Mouse (Mus musculus) left cerebral cortex, postnatal 14 days (tissue): ENCODE measurements around the gene Eya2. TPM values are rescaled to one million over a fixed set of nuclear protein-coding genes. Genes with fewer than 3 reads are reported as not detected.

Source experiments
- DNase-seq, 2 experiments: peaks; one replicate each; pipeline ENCODE4 v3.0.0; 2021 to 2022; ENCODE audit warnings: low spot score in 2 of 2, mixed read lengths in 1 of 2
- intact Hi-C: fragments of 180-260 bp; cut with DNase I; formaldehyde crosslinking; loops from one replicate; pipeline ENCODE4 v1.15.1; 2025
- total RNA-seq, 2 experiments: library from RNA; stranded (reverse); gene quantifications; 2 replicates each; pipeline ENCODE4 v1.2.3; 2021

Gene Eya2
- total RNA-seq, 2 experiments from 2014 or later, result 4.8 to 5.1 TPM

DNA sequence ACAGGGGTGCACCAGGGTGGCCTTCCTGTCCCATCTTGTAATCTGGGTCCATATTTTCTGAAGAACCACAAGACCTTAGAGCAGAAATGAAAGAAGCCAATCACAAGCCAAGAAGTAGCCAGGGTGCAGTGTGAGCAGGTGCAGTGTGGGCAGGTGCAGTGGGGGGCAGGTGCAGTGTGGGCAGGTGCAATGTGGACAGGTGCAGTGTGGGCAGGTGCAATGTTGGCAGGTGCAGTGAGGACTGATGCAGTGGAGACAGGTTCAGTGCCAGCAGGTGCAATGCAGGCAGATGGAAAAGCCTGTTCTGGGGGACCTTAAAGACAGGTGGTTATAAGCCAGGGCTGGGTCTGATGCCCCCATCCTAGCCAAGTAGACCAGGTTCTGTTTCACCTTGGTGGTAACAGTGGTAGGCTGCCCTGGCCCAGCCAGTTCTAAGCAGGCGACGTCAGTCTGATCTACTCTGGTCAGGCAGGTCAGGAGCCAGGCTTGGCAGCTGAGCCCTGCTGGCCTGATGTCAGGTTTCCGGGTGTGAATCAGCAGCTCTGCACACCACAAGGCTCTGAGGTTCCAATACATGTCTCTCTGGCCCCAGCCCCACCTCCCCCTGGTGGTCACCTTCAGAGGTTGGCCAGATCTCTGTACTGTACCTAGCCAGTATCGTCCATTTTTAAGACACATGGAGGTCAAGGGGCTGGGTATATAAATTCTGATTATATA is 98.3 kb downstream of the Eya2 start:
- no peak for DNase-seq
- intact Hi-C loops, result no loop called here

DNA sequence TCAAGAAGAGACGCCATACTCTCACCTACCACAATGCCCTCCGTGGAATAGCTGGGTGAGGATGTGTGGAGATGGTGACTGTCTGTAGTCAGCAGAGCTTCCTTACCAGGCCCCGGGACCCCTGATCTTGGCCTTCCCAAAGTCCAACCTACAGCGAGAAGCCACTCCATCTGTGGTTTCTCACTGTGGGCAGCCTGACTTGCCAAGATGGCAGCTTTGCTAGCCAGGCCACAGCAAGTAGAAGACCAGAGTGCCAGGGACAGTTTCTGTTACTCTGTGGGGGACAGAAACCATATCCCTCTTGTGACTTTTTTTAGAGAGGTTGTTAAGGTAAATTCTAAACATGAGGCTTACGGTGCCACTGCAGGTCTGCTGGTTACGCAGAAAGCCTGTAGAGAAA is 99.9 kb downstream of the Eya2 start:
- intact Hi-C loops, result no loop called here
- DNase-seq, result no peak

DNA sequence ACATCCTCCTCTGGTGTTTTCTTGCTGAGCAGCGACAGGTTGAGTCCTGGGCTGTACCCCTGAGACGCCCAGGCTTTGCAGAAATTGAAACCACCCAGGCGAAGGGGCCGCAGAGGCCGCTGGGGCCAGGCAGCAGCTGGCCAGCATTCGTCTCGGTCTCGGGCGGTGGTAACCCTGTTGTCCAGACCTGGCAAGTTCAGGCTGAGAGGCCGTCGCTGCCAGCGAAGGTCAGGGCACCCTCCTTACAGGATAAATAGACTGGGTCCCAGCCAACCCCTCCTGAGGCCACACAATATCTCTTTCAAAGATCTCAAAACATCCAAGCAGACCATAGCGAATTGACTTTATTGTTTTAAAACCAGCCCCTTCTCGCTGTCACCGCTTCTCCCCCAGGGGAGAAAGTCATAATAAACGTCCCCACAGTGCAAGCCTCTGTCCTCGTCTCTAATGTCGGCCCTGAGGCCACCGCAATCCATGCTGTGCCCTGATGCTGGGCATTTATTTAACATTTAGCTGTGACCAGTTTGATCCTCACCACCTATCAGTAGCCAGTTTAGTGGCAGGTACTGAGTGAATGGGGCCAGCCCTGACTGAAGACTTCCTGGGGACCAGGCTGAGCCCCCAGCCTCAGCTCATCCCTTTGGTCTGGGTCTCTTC is 105.5 kb downstream of the Eya2 start:
- intact Hi-C loops, result no loop called here
- no peak for DNase-seq

DNA sequence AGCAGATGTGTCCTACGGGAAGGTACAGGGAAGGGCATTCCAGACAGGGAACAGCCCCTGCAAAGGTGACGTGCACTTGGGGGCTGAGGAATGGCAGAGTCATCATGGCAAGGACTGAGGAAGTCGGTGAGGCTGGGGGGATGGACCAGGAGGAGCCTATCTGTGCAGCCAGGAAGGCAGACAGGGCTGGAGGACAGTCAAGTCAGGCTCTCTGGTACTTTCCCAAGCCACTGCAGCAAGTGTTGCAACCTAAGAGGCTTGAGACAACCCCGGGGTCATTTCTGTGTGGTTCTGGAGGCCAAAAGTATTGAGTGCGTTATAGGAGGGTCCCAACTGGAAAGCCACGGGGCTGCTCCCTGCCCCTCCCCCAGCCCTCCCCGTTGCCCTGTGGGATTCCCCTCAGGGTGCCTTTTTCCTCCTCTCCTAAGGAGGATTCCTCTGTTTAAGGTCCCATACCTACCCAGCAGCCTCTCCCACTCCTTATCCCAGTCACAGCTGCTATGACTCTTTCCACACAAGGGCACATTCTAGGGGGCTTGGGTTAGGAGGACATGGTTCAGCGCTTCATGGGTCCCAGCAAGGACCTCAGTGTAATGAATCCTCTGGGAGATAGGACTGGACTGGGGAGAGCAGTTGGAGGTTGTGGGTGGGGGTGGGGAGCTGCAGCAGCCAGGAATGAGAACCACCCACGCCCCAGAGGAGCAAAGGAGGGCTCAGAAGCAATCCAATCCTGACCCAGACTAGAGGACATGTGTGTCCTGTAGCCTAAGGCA is 108.4 kb downstream of the Eya2 start:
- intact Hi-C loops, result no loop called here

DNA sequence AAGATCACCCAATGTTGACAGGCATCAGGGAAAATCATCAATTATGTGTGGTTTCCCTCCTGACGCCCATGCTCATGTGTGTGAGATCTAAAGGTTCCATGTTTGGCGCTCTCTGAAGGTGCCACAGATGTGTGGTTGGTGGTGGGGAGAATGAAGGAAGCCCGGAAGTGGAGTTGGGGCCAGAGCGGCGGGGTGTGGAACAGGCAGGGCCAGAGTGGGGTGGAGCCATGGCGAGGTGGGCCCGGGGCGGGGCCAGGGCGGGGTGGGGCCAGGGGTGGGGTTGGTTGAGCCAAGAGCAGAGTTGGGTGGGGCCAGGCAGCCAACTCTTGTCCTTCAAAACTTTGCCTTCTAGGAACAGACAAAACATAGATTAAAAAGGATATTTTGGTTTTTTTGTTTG is 113.4 kb downstream of the Eya2 start:
- intact Hi-C loops, result no loop called here
- DNase-seq, result no peak

More for the DNA sequence above, 108.4 kb downstream of the Eya2 start:
- DNase-seq, result no peak

DNA sequence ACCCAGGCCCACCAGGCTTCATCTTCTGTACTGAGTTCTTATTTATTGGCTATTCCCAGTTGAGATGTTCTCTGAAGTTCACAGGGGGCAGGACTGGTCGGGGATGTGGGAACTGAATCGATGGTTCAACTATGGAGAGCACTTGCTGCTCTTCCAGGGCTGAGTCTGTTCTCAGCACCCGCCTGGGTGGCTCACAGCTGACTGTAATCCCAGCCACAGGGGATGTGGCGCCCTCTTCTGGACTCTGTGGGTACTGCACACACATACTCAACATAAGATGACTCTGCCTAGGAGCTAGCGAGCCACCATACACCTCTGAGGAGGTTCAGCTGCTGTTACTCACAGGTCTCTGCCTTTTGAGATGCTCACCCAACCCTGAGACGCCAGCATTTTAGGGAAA is 121.9 kb downstream of the Eya2 start:
- intact Hi-C loops, result no loop called here
- peak; percentile 17 to 33 for DNase-seq

DNA sequence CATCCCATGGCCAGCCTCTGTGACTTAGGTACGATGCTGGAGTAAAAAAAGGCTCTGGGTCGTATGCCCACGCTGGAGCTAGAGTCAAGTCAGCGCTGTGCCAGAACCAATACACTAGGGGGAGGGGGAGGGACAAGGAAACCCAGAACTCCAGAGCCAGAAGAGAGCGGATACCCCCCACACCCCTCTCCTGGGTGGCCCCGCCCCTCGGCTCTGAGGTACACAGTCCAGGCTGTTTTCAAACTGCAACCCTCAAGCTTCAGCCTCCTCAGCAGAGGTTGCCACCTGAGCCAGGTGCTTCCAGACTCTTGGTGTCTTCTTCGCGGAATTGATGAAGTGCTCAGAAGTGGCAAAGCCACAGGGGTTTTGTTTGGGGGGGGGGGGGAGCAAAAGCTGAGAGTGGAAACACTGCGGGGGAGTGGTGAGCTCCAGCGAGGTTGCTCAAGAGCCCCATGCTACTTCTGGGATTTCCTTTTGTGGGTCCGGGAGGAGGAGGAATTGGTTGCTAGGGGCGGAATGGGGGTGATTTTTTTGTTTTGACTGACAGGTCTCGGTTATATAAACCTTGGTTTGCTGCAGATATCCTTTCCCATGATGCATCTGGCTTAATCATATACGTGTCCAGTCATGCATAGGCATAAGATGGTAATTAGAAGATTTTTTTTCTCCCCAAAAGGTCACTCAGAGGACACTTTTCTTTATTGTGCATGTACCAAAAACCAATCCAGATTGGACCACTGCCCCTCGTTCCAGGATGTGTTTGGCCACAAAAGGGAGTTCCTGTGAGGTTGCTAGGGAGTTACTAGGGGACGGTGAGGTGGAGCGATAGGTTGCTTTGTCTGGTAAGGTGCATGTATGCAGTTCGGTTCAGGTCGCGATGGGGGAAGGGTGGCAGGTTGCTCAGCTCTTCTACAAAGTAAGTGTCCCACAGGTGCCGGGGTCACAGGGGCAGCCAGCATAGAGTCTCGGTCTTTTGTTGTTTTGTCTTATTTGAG is 122.6 kb downstream of the Eya2 start:
- intact Hi-C loops, result no loop called here
- DNase-seq, result peak; percentile 17 to 50

DNA sequence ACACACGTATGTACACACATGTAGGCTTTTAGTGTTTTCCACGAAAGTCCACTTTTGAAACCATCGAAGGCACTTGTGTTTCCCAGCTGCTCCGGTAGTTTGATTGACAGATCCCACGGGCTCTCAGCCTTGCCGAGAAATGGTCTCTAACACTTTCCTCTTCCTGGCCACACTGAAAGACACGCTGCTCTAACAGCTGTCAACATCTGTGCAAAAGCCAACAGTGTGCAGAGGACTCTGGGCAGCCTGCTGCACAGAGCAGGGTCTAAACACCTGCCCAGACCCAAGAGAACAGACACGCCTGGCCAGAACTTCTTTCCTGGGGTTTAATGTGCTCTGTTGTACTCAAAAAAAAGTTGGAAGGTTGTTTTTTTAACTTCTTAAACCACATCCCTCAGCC is 124.5 kb downstream of the Eya2 start:
- intact Hi-C loops, result no loop called here
- no peak for DNase-seq

DNA sequence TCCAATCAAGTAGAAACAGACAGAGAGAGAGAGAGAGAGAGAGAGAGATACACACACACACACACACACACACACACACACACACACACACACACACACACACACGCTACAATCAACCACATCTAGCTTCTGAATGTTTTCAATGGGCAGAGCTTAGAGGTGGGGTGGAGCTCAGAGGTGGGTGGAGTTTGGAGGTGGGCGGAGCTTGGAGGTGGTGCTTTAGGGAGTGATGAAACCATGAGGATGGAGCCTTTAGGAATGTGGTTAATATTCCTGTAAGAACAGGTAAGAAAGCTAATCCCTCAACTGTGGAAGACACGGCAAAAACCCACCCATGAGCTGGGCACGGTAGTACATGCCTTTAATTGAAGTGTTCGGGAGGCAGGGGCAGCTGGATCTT is 127.1 kb downstream of the Eya2 start:
- DNase-seq, result no peak
- intact Hi-C loops, result no loop called here

DNA sequence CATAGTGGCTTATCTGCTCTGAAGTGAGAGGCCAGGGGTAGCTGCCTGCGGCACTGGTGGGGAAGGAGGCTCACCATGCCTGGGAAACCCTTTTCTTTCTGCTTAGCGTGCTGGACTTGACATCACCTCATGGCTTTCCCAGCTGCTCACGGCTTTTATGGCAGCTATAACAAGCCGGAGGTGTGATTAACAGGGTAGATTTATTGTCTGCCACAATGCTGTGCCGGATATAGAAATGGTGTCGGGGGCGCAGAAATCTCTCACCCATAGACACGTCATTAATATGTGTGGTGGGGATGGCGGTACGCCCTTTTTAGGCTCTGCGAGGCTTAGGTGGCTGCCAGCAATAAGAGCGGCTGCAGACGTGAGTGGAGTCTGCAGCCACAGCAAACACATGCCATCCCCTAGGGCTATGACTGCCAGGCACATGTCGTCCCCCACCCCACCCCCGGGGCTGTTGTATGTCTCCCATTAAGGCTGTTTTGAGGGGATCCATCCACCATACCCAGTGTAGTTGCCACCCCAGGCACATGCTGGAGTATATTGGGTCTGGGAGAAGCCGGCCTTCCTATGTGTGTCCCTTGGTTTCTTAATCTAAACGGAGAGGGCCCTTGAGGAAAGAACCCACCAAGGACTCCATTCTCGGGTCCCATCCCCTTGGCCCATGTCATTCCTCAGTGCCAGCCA is 137.9 kb downstream of the Eya2 start:
- intact Hi-C loops, result no loop called here
- peak in 1 of 2 experiments; percentile 12 for DNase-seq

DNA sequence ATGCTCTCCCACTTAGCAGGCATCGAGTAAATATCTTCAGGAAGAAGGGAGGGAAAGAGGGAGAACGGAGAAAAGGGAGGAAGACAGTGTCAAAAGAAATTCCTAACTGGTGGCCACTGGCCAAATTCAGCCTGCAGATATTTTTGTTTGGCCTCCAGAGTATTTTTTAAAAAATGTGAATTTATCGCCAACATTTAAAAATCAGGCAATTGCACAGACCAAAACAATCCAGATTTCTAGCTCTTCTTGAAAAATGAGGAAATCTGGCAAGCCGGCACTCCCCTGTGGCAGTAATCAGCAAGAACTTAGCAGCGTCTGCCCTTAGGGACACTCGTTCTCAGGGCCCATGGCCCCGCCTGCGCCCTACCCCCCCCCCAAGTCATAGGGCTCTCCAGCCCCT is 138.9 kb downstream of the Eya2 start:
- DNase-seq, result no peak
- intact Hi-C loops, result no loop called here

DNA sequence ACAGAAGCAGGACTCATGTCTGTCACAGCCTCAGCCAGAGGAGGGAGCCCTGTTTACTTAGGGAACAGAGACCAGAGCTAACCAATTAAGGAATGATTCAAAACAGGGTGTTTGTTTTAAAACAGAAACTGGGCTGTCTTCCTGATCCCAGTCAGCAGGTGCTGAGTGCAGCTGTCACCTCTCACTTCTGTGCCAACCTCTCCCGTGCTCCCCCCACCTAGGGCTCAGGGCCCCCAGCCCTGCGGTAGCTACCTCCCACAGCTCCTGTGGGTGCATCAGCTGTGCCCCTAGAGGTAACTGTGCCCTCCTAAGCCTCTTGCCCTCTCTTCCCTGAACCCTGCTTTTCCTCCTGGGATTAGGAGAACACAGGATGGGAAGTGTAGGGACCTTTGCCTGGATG is 141.5 kb downstream of the Eya2 start:
- DNase-seq, result no peak
- intact Hi-C loops, result no loop called here

DNA sequence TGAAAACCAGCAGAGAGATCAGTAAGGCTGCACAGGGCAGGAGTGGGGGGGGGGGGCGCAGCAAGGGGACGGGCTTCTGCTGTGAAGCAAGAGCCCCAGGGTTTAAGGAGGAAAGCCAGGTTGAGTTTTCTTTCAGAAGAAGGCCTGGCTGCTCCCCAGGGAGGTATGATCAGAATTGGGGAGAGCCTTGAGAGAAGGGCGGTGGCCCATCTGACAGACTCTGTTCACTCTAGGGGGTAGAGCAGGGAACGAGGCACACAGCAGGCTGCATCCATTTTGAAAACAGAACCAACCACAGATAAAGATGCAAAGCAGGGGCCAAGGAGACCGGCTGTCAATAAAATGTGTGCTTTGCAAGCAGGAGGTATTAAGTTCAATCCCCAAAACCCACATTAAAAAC is 145.5 kb downstream of the Eya2 start:
- intact Hi-C loops, result no loop called here
- no peak for DNase-seq

DNA sequence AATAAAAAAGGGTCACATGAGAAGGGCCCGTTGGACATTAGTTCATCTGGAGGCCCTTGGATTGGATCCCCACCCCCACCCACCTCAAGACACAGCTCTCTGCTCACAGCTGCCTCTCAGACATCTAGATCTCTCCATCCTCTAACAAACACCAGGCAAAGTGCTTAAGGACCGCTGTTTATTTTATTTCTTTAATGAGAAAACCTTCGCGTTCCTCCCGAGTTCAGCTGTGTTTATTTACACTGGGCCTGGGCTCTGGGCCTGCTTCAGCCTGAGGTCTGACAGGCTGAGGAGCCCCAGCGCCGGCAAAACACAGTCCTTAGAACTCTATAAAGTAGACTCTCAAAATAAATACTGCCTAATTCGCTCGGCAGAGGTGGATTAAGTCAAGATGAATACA is 146.2 kb downstream of the Eya2 start:
- intact Hi-C loops, result no loop called here
- DNase-seq, result no peak

DNA sequence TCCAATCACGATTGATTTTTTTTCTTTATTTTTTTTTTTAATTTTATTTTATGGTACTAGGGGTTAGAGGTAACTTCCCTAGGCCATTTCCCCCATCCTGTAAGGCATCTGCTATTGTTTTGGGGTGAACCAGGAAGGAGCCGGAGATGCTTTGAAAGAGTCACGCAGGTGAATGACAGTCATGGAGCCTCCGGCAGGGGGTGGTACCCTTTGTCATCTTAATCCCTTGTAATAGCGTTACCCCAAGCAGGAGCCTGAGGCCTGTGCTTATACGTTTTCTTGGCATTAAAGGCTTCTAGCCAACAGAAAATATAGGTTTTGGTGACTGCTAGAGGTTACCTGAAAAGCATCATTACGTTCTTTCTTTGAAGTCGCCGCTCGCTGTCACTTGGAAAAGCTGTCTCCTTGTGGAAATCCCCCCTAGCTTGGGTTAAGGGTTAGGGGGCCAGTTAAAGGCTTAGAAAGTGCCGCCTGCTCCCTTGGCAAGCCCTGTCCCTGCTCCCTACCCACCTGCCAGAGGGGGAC is 146.8 kb downstream of the Eya2 start:
- intact Hi-C loops, result no loop called here
- DNase-seq, result no peak

DNA sequence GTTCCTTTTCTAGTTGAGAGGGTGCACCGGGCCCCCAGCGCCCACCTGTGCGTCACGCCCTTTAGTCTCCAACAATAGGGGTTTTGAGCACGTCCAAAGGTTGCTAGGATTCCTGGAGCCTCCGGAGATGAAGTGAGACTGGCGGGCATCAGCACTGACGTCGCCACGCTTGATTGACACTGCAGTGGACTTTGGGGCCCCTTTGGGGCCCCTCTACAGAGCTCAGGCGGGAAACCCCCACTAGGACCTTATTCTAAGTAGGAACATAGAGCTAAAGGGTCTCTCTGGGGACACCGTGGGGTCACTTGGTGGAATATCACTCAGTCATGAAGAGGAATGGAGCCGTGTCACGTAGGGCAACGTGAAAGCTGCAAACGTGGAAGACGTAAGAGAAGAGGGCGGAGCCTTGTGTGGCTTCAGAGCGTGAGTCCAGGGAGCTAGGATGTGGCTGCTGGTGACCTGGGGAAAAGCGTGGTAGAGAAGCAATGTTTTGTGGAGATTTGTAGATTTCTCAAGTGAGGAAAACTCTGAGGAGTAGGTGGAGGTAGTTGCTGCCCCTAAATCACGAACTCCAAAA is 147.5 kb downstream of the Eya2 start:
- intact Hi-C loops, result no loop called here
- no peak for DNase-seq

DNA sequence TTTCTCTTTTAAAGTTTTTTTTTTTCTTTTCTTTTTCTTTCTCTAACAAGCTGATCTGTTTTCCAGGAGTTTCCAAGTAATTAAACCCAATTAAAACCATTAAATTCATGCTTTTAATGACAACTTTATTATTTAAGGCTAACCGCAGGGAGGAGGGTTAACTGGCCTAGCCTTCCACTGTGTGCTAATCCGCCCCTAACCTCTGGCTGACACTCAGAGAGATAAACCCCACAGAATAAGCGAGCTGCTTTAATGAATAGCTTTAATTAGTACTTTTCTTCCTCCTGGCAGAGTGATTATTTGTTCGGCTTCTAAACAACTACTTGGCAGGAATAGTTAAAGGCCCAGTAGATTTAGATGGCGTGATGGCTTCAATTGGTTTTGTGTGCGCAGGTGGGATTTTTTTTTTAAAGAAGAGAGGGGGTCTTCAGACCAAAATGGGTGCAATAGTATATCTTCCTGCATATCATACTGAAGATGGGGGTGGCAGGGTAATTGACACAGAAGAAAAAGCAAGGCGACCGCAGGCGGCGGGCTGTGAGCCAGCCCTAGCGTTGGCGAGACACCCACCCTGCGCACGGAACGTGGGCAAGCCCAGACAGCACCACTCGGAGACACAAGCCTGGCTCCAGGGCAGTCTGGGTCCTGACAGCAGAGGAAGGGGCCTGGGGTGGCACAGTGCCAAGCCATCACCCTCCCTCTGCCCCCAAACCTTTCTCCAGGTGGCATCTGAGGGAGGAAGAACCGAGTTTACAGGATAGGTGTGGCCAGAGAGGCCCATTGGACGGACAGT is 150.7 kb downstream of the Eya2 start:
- peak in 1 of 2 experiments; percentile 20 for DNase-seq
- intact Hi-C loops, result no loop called here

DNA sequence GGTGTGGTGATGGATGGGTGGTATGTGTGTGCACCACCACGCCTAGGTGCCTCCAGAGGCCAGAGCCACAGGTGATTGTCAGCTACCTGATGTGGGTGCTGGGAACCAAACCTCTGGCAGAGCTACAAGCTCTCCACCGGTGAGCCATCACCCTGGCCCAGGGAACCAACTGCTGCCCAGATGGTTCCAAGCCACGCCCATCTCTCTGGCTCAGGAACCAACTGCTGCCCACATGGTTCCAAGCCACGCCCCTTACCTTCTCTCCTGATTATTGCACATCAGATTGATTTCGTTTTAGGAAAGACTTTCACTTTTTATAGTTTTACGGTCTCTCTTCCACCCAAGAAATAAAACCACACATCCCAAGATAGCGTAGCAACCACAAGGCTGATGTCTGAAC is 153.1 kb downstream of the Eya2 start:
- intact Hi-C loops, result no loop called here

More for the DNA sequence above, 153.1 kb downstream of the Eya2 start:
- DNase-seq, result no peak
